Mouse (Mus musculus): ENCODE measurements around the gene Shb.
"Not testable (repeated sequence)": the region's sequence is repeated elsewhere in the genome, so short reads cannot be mapped to it uniquely, and the experiment has no call there.

The Shb gene

DNA sequence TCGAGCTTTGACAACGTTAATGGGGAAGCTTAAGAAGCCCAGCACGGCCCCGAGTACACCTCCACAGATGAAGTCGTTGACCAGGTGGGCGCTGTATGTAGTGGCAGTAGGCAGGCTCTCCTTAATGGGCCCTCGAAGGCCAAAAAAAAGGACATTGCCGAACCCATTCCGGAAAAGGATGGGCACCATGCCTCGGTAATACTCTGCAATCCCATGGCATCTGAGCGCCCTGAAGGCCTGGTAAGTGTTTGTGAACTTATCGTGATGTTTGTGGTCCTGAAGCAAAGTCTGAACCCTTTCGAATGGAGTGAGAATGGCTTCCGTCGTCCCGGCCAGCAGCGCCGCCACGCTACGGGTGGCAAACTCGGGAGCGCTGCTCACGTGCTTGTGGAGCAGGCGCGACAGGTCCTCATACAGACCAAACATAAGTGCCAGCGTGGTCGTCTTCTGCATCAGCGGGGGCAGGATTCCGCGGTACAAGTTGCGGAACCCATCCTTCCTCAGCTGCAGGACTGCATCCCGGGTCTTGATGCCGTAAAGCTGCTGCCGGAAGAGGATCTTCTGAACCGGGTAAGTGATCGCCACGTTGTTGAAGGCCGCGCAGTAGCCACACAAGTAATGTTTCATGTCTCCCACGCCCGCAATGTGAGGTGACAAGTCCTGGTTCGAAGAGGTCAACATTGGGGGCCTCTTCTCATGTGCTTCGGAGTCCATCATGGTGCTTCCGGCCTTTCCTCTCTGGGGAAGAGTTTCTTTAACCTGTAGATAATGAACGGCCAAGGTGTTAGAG, 132.7 kb downstream of the Shb start:
- DNase-seq (ENCODE audit: low spot score in 2 of 2), result no peak

DNA sequence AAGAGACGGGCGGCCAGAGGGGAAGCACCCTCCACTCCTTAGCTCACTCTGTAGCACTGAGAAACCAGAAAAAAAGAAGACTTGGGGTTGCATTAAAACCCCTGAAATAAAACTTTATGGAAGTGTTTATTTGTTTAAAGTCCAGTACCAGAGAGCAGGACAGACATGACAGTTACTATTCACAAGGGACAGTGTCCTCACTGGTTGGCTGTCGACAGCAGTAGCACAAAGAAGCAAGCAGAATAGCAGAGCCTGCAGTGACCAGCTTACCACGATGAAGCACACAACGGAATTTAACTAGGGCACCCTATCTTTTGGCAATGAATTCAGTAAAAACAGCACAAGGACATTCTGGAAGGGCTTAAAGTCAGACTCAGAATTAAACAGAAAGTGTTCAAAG, 134.0 kb downstream of the Shb start:
- not testable (repeated sequence) for DNase-seq (ENCODE audit: low spot score in 2 of 2)

DNA sequence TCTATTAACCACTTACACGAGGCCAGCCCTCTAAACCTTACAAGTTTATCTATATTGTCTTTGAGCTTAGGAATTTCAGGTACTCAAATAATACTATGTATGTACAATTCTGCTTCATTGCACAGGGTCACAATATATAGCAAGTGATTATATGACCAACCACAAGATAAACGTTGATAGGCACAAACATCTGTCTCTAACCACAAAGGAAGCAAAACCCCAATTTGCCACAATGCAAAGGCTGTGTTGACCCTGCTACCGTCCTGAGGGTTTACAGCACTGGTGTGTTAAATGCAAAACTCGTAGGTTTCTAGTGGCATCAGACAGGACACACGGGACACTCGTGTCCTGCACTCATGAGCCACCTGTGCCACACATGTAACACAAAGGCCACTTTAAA, 136.1 kb downstream of the Shb start:
- DNase-seq (ENCODE audit: low spot score in 2 of 2), result not testable (repeated sequence)

DNA sequence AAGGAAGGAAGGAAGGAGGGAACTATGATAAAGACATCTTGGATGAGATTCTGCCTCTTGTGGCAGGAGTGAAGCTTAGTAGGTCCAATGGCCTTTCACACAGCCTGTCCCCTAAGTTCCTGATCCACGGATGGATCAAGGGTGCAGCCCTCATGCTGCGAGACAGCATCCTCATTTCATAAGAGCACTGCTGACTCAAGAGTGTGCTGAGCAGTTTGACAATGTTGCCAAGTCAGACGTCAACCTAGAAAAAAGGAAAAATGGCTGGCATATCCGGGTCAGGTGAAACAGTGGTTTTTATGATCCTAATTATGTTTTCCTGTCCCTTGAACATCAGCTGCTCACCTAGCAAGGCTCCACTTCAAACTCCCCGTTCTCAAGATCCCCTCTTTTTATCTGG, 138.6 kb downstream of the Shb start:
- DNase-seq (ENCODE audit: low spot score in 2 of 2), result no peak

DNA sequence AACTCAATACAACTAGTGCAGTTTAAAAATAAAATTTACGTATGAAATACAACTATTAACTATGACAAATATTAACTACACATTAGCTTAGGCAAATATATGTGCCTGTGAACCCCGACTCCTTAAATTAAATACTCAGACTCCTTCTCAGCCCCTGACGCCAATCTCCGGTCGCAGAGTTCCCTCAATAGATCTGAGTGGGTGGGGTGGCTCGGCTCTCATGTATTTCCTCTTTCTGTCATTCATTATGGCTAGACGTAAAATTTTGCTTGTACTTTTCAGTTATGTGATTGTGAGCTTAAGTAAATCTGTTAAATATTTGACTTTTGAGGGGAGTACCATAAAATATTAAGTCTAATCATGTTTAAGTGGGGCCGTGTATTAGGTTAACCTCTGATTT, 139.3 kb downstream of the Shb start:
- no peak for DNase-seq (ENCODE audit: low spot score in 2 of 2)

DNA sequence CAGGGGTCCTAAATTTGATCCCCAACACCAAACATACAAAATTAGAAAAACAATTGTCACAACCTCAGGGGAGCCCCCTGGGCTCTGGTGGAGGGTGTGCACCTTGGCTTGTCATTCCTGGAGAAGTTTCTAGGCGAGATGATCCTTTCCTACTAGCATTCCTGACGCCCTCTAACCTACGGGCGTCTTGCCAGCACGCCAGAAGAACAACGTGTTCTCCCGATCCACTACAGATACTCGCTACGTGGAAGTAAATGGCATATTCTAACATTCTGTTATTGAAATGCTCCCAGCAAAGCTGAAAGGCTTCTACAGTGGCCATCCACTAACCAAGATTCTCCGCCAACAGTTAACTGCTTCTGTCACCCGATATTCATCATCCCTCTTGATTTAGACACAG, 139.7 kb downstream of the Shb start:
- no peak for DNase-seq (ENCODE audit: low spot score in 2 of 2)

DNA sequence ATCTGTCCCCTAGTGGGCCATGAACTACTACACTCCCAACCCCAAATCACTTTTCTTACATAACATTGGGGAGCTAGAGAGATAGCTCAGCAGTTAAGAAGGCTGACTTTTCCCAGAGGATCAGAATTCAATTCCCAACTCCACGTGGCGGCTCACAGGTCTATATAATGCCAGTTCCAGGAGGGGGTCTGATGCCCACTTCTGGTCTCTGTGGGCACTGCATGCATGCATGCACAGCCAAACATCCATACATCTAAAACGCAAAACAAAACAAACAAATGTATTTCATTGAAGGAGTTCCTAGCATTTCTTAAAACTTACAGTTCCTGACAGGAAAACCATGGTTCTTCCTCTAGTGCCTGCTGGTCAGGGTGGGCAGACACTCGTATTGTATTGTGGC, 140.2 kb downstream of the Shb start:
- no peak for DNase-seq (ENCODE audit: low spot score in 2 of 2)

DNA sequence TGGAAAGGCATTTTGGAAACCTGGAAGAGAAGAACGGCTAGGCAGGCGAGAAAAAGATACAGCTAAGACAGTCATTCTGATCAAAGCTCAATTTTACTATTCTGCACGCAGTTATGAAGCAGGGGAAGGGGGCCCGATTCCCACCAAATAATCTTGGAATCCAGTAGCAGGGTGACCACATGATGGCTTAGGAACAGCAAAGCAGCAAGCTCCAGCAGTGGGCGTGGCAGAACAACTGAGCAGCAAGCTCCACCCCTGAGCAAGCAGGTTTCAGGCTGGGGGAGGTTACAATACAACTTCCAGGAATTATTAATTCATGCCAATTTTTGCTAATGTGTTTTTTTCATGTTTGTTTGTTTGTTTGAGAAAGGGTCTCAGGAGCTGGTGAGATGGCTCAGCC, 145.0 kb downstream of the Shb start:
- DNase-seq (ENCODE audit: low spot score in 2 of 2), result not testable (repeated sequence)

DNA sequence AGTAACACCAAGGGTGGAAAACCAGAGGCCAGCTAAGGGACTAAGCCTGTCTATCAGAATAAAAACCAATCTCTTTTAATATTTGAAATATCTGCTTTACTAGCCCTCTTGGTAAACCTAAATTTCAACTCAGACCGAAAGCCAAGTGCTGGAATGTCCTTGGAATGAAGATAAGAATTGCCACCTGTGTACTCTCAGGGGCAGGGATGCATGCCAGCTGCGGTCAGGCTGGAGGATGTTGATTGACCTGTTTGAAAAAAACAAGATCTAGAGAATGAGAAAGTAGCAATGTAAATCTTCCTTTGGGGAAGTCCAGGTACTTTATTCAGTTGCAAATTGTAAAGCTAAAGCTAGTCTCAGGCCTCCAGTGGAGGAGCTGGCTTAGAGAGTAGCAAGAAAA, 150.1 kb downstream of the Shb start:
- not testable (repeated sequence) for DNase-seq (ENCODE audit: low spot score in 2 of 2)

DNA sequence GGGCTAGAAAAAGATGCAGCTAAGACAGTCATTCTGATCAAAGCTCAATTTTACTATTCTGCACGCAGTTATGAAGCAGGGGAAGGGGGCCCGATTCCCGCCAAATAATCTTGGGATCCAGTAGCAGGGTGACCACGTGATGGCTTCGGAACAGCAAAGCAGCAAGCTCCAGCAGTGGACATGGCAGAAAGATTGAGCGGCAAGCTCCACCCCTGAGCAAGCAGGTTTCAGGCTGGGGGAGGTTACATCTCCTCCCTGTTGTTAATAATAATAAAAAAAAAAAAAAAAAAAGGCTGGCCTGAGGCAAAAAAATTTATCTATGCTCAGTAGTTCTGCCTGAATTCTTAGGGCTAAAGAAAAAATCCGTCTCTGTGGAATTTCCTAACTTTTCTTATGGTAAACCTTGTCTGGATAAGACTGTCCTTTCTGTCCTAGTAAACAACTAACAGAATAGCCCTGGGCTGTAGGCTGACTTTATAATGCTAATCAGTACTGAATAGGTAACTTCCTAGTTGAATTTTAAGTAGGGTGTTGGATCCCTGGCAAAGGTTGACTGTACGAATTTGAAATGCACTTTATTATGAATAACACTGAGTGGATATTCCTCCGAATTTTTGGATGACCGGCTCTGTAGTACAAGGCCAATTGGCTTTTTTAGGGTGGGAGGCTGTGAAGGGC, 151.2 kb downstream of the Shb start:
- DNase-seq (ENCODE audit: low spot score in 2 of 2), result not testable (repeated sequence)

DNA sequence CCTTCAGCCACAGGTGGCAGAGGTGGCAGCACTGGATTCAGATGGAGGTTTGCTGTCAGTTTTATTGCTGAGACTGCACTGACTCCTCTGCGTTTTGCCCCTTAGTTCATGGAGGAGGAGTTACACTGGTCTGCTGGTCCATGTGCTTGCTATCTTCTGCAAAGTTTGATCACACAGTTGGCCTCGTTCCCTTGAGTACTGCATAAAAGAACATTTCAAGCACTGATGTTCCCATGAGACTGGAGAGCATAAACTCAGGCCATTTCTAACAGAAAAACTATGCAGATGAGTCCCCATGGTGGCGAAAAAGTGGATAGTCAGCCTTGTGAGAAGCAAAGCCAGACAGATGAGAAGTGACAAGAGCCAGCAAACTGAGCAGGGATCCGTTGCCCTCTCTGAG, 155.7 kb downstream of the Shb start:
- DNase-seq (ENCODE audit: low spot score in 2 of 2), result no peak

DNA sequence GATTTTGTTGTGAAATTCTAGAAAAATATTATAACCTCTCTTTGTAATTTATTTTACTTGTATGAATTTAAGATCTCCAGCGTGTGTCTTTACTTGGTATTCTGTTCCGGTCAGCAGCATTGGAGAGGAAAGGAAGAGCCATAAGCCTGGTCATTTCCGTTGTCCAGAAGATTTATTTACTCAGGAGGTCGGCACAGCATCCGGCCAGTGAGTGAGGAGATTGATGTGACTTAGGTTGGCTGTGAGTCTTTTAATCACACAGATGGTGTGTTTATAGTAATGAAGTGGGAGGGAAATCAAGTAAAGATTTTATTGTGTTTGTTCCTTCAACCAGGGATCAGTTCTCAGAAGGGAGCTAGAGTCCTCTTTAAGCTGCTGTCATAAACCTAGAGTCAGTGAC, 157.4 kb downstream of the Shb start:
- DNase-seq (ENCODE audit: low spot score in 2 of 2), result no peak

Measured in left cerebral cortex, adult 9 months (tissue).